Mouse (Mus musculus) left cerebral cortex, postnatal 36 days (tissue): ENCODE measurements around the gene Skap1. TPM values are rescaled to one million over a fixed set of nuclear protein-coding genes. Genes with fewer than 3 reads are reported as not detected.
"Not testable (repeated sequence)": the region's sequence is repeated elsewhere in the genome, so short reads cannot be mapped to it uniquely, and the experiment has no call there.

Source experiments
- DNase-seq, 2 experiments: peaks; one replicate each; pipeline ENCODE4 v3.0.0; 2021 to 2022; ENCODE audit warnings: low spot score in 2 of 2, mixed read lengths in 1 of 2
- intact Hi-C: fragments of 180-260 bp; cut with DNase I; formaldehyde crosslinking; loops from one replicate; pipeline ENCODE4 v1.15.1; 2025
- total RNA-seq, 2 experiments: library from RNA; stranded (reverse); gene quantifications; 2 replicates each; pipeline ENCODE4 v1.2.3; 2021

The Skap1 gene
- total RNA-seq, 2 experiments from 2014 or later, result 2.5 to 2.7 TPM

GRCm38 (mm10) chr11:96764511-96765350 is 300.3 kb downstream of the Skap1 start:
- intact Hi-C loops, result no loop called here
- no peak for DNase-seq

- intact Hi-C loops, result no loop called here
- no peak for DNase-seq
These were observed 301.3 kb downstream of the Skap1 start for GRCm38 (mm10) chr11:96765645-96766044.

GRCm38 (mm10) chr11:96766555-96766954 is 302.2 kb downstream of the Skap1 start:
- DNase-seq, result peak in 1 of 2 experiments; percentile 39
- intact Hi-C loops, result no loop called here

- intact Hi-C loops, result no loop called here
- DNase-seq, result no peak
These were observed 302.7 kb downstream of the Skap1 start for GRCm38 (mm10) chr11:96767096-96767495.

GRCm38 (mm10) chr11:96768240-96768639 is 303.8 kb downstream of the Skap1 start:
- no peak for DNase-seq
- intact Hi-C loops, result no loop called here

- DNase-seq, result no peak
- intact Hi-C loops, result no loop called here
These were observed 307.0 kb downstream of the Skap1 start for GRCm38 (mm10) chr11:96771274-96771975.

GRCm38 (mm10) chr11:96772413-96772812 is 308.0 kb downstream of the Skap1 start:
- intact Hi-C loops, result no loop called here
- DNase-seq, result no peak

- intact Hi-C loops, result no loop called here
- DNase-seq, result no peak
These were observed 310.1 kb downstream of the Skap1 start for GRCm38 (mm10) chr11:96774536-96774935.

GRCm38 (mm10) chr11:96775063-96775462 is 310.7 kb downstream of the Skap1 start:
- no peak for DNase-seq
- intact Hi-C loops, result loop anchor here (5.0 kb wide), 2 partner anchors 47 to 87 kb away; no protein-coding TSS in a partner anchor

GRCm38 (mm10) chr11:96775665-96776064 is 311.3 kb downstream of the Skap1 start:
- intact Hi-C loops, result loop anchor here (2.0 to 5.0 kb wide), 3 partner anchors 47 to 497 kb away; no protein-coding TSS in a partner anchor
- no peak for DNase-seq

- no peak for DNase-seq
- intact Hi-C loops, result loop anchor here (2.0 to 5.0 kb wide), 3 partner anchors 46 to 497 kb away; no protein-coding TSS in a partner anchor
These were observed 311.7 kb downstream of the Skap1 start for GRCm38 (mm10) chr11:96776068-96776467.

GRCm38 (mm10) chr11:96776968-96777962 is 312.9 kb downstream of the Skap1 start, which contains the start of gene Snx11:
Snx11 (minus strand) TSS chr11:96777559.
- peak; percentile 100 for DNase-seq
- intact Hi-C loops, result loop anchor here (2.0 to 5.0 kb wide), 3 partner anchors 45 to 498 kb away; no protein-coding TSS in a partner anchor

GRCm38 (mm10) chr11:96778061-96778627 is 313.8 kb downstream of the Skap1 start:
- not testable (repeated sequence) for DNase-seq
- intact Hi-C loops, result loop anchor here (5.0 kb wide), 2 partner anchors 44 to 84 kb away; no protein-coding TSS in a partner anchor

GRCm38 (mm10) chr11:96780306-96780705 is 315.9 kb downstream of the Skap1 start:
- no peak for DNase-seq
- intact Hi-C loops, result no loop called here

GRCm38 (mm10) chr11:96781425-96781824 is 317.0 kb downstream of the Skap1 start:
- intact Hi-C loops, result no loop called here
- DNase-seq, result no peak

- DNase-seq, intact Hi-C loops: not testable (repeated sequence)
These were observed 320.5 kb downstream of the Skap1 start for GRCm38 (mm10) chr11:96784847-96785246.

GRCm38 (mm10) chr11:96786731-96787450 is 322.5 kb downstream of the Skap1 start:
- DNase-seq, result no peak
- intact Hi-C loops, result no loop called here
